Mouse (Mus musculus): Measurements from ENCODE around the gene Zfp46.

Gene Zfp46

DNA sequence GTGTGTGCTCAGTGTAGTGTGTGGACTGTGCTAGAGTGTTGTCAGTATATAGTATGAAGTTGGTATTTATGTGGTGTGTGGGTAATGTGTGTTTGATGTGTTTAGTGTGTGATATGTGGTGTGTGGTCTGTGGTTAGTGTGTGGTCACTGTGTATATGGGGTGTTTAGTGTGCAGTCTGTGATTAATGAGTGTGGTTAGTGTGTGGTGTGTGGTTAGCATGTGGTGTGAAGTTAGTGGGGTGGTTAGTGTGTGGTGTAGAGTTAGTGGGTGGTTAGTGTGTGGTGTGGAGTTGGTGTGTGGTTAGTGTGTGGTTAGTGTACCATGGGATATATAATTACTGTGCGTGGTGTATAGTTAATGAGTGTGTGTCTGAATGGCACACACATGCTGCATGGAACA lies 15.6 kb upstream of the Zfp46 start:
- no peak for DNase-seq

DNA sequence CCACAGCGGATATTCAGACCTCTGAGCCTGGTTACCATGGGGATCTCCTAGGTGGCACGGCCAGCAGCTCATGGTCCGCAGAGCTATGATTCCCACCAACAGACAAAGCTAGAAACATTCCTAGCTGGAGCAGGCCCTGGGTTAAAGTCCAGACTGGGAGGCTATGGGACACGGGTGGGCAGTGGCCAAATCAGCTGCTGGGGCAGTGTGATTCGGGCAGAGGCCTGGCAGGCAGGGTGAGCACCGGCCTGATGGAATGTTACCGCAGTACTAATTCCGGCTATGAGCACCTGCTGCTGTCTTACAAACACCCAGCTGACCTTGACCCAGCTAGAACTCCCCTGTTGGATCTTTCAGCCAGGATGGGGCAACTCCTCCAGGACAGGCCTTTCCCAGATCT lies 13.8 kb upstream of the Zfp46 start:
- DNase-seq: no peak

DNA sequence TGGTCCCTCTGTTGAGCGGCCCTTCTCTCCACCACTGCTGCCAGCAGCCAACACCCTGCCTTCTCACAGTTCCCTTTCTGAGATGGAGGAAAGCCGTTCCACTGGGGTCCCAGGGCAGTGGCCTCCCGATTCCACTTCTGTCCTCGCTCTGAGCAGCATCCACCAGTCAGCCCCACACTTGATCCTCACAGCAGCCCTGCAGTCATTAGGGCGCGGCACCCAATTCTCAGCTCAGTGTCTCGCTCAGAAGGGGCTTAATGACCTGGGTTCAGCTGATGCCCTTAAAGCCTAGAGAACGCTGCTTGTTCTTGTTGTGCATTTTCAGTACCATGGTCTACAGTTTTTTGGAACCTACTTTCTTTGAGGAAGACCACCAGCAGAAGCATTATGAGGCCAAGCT lies 3.4 kb upstream of the Zfp46 start:
- no peak for DNase-seq

DNA sequence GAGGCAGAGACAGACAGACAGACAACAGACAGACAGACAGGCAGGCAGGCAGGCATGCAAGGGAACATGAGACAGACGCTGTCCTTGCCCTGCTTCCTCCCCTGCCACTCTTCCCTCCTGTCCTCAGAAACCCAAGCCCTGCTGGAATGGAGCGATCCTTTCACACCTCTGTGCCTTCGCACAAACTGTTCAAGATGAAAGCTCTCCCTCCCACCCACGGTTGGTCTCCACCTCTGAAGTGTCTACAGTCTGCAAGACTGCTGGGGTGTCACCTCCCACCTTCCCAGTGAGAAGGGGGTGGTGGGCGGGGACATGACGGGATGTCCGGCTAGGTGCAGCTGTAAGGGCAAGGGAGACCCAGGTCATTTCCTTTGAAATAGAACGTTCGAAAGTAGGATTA lies 2.9 kb upstream of the Zfp46 start:
- no peak for DNase-seq

DNA sequence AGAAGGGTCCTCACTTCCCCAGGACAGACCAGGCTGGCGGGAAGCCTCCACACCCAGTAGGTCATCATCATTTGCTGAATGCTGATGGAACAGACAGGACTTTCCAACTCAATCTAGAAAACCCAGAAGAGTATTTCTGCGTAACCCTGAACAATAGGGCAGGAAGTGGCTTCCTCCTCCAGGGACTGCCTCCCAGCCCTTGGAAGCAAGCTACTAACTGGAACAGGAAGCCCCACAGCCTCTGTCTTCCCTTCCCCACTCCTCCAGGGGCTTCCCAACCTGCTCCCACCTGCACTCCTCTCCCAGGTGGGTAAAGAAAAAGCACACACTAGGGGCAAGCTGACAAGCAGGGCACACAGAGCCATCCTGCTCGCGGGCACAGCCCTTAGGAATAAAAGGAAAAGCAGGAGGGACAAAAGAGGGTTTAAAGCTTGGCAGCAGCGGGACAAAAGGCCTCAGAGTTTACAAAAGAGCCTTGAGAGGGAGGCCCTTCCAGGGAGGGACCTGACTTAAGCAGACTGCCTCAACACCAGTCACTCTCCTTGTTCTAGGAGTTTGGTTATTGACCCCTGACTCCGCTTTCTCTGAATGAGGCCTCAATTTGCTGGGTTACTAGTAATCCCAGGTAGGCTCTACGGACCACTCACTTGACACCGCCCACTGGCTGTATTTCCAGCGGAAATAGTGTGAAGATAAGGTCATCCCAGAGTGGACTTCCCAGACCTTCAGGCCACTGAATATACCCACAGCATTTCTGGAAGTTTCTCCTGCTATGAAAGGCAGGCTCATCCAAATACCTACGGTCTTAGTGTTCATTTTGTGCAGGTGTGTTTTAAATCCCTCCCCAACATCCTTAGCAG lies 1.6 kb upstream of the Zfp46 start:
- no peak for DNase-seq

DNA sequence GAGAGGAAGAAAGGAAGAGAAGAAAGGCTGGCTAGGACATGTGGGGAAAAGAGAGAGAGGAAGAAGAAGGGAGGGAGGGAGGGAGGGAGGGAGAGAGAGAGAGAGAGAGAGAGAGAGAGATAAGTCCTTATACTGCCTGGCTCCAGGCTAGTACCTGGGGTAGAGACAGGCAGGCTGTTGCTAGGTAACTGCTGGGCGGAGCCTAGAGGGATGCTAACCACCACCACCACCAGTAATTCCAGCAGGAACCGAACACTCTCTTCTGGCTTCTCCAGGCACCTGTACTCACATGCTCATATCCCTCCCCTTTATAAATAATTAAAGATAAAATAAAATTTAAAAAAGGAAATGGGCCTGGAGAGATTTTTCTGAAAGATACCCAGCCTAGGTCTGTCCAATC lies 700 bp upstream of the Zfp46 start:
- DNase-seq: no peak

DNA sequence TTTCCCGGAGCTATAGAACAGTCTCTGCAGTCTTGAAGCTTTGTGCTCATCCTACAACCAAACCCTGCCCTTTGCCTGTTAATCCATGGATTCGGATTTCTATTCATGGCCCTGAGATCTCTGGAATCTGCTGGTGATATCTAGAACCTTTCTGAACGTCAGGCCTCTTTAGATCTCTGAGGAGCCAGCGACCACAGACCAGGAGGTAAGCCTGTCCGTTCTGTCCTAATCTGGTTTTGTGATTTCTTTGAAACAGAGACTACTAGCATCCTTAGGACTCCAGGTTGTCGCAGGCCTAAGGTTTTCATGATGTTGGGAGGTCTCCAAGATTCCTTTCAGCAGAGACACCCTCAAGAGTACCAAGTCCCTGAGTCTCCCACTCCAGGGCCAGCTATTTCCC lies 408 bp downstream of the Zfp46 start:
- DNase-seq: no peak

DNA sequence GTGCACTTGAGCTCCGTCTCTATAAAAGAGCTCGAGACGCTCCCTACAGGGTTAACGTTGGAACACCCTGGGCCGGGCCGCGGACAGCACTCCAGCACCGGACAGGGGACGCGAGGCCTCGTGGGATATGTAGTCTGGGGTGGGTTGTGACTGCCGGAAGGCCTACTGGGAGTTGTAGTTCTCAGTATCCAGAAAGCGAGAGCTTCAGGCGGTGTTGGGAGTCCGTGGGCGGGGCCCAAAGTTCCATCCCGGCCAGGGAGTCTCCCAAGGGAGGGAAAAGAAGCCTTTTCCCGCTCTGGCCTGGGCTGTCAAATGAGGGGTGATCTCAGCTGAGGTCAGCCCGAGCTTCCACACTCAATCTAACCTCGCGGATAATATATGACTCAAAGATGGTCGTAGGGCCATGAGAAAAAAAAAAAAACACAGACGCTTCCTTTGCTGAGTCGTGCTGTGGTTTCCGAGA lies 896 bp downstream of the Zfp46 start:
- peak; percentile 88 for DNase-seq

DNA sequence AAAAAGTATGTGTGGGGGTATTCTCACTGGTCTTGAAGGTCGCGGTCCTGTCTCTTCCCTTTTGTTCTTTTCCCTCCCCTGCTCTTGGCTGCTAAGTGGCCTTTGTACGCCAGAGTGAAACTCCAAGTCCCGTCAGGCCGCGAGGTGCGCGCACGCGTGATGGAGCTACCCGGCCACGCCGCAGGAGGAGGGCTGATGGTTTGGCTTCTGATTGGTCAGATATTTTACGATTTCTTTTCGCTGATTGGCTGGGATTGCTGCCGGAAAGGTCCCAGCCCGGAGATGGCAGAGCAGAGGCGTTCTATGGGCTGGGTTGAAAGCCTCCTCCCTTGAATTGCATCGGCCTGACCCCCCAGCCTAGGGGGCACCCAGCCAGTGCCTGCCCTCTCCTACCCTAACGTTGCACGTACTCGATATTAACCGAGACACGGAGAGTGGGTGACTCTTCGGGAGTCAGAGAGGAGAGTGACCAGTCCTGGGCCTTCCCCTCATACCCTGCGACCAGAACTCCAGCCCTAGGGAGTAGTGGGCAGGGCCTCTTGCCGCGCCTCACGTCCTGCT lies 1.4 kb downstream of the Zfp46 start:
- DNase-seq: peak; percentile 95

DNA sequence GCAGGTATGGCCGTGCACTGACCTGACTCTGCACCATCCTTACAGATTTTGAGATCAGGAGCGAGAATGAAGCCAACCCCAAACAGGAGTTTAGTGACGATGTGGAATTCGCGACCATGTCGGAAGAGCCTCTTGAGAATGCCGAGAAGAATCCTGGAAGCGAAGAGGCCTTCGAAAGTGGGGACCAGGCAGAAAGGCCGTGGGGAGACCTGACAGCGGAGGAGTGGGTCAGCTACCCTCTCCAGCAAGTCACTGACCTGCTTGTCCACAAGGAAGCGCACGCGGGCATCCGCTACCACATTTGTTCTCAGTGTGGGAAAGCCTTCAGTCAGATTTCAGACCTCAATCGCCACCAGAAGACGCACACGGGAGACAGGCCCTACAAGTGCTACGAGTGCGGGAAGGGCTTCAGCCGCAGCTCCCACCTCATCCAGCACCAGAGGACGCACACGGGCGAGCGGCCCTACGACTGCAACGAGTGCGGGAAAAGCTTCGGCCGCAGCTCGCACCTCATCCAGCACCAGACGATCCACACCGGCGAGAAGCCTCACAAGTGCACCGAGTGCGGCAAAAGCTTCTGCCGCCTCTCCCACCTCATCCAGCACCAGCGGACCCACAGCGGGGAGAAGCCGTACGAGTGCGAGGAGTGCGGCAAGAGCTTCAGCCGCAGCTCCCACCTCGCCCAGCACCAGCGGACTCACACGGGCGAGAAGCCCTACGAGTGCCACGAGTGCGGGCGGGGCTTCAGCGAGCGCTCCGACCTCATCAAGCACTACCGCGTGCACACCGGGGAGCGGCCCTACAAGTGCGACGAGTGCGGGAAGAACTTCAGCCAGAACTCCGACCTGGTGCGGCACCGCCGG lies 5.7 kb downstream of the Zfp46 start:
- no peak for DNase-seq

DNA sequence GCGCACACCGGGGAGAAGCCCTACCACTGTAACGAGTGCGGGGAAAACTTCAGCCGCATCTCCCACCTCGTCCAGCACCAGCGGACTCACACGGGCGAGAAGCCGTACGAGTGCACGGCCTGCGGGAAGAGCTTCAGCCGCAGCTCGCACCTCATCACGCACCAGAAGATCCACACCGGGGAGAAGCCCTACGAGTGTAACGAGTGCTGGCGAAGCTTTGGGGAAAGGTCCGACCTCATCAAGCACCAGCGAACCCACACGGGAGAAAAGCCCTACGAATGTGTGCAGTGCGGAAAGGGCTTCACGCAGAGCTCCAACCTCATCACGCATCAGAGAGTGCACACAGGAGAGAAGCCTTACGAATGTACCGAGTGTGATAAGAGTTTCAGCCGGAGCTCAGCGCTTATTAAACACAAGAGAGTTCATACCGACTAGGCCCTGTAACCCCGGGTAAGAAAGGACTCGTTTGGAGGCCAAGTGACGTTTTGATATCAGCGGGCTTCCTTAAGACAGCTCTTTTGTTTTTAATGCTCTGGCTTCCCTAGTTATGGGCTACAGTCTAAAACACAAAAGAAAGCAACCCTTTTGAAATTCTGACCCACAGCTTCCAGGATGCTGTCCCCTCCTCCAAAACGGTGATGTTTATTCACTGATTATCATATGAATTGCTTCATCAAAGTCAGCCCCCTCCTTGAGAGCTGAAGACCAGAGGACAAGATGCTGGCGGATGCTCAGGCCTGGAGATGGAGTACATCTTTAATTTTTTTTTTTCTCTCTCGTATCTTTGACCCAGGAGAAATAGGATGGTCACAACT lies 6.5 kb downstream of the Zfp46 start:
- no peak for DNase-seq

DNA sequence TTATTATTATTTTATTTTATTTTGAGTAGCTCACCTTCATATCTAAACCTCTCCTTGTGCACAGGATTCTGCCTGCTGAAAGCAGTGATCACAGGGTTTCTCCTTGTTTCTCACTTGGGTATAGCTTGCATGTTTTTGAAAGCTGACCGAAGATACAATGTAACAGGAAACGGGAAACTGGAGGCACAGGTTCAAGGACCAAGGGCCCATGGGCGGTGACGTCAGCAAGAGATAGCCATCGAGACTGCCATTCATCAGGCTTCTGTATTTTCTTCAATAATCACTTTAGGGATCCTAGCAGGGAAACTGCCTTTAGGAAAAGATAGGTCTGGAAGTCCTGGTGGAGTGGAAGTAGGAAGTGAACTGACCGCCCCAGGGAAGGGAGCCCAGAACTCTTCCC lies 7.2 kb downstream of the Zfp46 start:
- DNase-seq: no peak

DNA sequence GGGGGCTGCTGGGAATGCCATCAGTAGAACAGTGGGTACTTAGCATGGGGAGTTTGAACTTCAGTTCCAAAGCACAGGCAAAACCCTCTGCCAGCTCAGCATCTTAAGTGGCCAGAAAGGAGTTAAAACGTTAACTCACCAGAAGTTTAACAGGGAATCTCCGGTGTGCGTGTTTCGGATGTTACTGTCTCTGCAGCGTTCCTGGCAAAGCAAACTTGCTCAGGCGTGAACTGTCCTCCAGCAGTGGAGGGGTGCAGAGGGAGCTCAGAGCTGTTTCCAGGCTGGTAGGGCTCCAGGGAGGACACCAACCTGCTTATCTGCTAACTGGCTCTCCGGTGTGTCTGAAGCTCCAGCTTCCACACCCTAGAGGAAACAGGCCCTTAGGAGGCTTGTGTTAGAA lies 11.5 kb downstream of the Zfp46 start:
- no peak for DNase-seq

DNA sequence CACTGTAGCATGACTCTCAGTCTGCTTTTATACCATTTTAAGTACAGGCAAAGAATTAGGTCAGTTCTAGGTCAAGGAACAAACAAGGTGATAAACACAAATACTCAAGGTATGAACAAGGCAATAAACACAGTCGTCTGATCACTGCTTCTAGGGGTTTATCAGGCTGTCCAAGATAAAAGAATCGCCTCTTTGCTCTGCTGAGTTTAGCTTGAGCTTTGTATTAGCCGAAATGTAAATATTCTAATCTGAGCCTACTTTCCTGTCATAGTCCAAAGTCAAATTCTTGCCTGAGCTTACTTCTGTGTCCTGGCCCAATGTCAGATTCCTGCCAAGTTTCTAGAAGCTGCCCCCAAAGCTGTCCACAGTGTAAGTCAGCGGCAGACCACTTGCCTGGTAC lies 18.0 kb downstream of the Zfp46 start:
- DNase-seq: no peak

DNA sequence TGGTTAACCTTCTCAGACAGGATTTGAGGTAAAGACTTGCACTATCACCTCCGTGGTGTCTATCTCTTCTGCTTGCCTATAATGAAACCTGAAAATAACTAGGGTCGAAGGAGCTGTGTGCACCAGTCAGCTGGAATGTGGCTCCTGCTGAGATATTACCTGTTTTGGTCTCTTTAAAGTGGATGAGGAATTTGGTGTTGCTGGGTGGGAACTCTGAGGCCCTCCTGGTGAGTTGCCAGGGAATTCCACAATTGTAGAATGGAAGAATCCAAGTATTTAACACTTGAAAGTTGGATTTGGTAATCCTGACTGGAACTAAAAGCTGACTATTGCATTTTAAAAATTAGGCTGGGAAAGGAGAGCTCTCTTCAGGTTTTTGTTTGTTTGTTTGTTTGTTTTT lies 19.7 kb downstream of the Zfp46 start:
- DNase-seq: no peak

DNA sequence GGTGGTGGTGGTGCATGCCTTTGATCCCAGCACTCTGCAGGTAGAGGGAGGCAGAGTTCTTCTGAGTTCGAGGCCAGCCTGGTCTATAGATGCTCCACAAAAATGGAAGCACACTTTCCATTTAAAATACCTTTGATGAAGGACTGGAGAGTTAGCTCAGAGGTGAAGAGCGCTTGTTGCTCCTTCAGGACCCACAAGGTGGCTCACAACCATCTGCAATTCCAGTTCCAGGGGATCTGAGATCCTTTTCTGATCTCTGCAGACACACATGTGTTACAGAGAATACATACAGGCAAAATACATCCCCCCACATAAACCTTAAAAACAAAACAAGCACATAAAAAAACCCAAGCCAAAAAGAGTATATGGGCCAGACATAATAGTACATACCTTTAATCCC lies 23.9 kb downstream of the Zfp46 start:
- DNase-seq: no peak

DNA sequence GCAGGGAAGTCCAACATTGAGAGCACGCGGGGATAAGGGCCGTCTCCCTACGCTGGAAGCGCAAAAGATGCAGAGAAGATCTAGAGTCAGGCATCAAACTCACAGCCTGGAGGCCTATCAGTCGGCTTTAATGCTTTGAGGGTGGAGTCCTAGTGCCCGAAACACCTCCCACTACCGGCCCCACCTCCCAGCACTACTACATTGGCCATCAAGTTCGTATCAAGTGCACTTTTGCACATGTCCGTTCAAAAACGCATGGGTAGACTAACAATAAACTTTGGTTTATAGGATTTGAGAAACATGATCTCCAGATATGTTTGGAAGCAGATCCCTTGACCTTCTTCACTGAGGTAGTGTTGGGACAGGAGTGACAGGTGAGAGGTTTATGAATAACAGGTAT lies 25.3 kb downstream of the Zfp46 start:
- DNase-seq: peak; percentile 59

DNA sequence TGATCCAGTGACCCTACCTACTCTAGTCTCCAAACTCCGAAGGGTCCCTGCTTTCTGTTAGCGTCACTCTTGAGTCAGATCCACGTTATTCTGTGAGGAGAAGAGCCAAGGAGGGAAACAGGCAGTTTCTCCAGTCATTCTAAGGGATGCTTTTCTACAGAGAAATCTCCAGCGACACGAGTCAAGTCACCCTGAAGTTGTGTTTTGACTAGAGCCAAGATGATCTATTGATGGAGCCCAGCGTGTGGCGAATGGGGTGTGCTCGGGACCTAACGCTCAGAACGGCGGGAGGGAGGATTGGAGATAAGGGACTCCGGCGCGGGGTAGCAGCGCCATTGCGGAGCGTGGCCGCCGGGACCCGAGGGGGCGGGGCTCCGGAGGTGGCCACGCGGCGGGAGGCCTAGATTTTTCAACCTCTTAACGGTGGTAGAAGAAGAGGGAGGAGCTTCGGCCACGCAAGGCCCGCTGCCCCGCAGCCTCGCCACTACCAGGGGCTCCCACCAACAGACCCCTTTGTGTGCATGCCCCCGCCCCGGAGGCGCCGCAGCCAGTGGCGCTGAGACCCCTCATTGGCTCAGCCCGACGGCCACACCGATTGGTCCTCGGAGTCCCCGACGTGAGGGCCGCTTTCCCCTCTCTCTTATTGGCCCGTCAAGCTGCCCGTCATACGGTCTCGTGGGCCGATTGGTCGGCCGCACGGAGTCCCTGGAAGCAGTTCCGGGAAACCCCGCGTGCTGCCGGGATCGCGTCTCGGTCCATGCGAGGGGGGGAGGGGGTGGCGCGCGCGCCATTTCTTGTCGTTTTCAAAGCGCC lies 26.0 kb downstream of the Zfp46 start, which contains the start of gene Hnrnpr:
Gene Hnrnpr (plus strand): TSS at position 714 of the 813 bp plus-strand sequence.
- DNase-seq: peak; percentile 99

DNA sequence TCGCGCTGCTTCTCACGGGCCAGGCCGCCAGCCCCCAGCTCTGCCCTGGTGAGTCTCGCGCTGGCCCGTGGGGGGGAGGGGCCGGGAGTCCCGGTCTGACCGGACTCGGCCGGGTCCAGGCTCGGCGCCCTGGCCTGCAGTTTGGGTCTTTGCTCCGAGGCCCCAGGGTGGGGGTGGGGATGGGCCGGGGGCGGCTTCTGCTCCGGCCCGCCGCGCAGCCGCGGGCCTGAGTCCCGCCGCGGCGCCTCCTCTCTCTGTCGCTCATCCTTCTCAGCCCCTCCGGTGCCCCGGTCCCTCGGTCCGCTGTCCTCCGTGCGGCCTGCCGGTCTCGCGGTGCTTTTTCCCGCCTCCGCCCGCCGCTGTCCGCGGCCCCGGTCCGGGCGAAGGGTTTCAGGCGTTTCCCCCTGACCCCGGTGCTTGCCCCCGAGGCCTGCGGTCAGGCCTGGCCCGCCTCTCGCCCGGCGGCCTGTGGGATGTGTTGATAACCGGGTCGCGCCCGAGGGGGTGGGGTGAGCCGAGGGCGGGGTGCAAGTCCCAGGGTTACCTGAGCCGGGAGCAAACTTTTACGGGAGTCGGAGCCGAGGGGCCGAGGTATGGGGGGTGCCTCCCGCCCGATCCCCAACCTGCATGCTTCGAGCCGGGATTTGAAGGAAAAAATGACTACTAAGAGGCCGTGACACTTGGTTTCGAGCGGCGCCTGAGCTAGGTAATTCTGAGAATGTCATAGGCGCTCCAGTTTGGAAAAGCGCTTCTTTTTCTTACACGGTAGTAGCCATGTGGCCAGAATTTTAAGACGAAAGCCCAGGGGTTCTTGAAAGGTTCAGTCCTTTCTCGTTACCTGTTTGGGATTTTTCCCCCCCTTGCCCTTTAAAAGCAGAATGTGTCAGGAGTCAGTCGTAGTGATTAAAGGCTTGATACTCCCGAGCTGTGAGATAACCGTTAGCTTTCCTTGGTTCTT lies 26.8 kb downstream of the Zfp46 start:
- peak; percentile 63 for DNase-seq

DNA sequence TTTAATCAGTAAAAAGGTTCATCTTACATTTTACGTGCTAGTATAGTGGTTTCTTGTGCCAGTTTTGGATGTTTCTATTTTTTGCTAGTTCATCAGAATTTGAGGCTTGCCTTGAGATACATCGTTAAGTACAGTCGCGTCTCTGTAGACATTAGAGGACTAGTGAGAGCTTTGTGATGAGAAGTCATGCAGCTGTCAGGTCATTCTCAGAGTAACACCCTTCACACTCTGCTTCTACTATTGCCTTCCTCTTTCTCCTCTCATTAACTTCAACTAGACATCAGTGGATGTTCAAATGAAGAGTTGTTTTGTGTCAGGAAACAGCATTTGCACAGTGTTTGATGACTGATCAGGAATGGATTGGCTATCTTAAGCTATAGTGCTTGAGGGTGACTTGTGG lies 28.1 kb downstream of the Zfp46 start:
- no peak for DNase-seq

DNA sequence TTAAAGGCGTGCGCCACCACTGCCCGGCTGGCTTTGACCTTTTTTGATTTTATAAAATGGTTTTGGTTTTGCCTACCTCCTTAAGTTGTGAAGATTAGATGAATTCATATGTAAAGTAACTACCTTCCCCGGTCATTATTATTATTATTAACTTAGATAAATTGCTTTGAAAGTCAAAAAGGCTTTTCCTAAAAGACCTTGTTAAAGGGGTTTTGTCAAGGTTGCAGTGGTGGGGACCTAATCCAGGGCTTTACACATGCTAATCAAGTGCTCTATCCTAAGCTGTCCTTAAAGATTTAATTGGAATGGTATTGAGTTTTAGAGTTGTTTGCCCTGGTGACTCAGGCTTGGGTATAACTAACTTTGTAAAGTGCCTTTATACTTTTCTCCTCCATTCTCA lies 33.2 kb downstream of the Zfp46 start:
- no peak for DNase-seq
